Mouse (Mus musculus): ENCODE results near the gene Ttc23. TPM values are rescaled to one million over a fixed set of nuclear protein-coding genes. Genes with fewer than 3 reads are reported as not detected.

The Ttc23 gene
- polyA plus RNA-seq (2015; fragmentation: Illumina TruSeq; extraction: RNeasy Lipid Tissue Mini Kit (QIAGEN cat#74804); ENCODE audit: low read depth, low replicate concordance), result 4.3 TPM

GRCm38 (mm10) chr7:67647277-67647676, at the start of gene Ttc23:
Gene Ttc23 (plus strand): TSS chr7:67647410.

GRCm38 (mm10) chr7:67644833-67645680, 2.2 kb upstream of the Ttc23 start, which contains the start of gene Lrrc28:
Gene Lrrc28 (minus strand): TSS chr7:67645268.

GRCm38 (mm10) chr7:67759629-67759995, 112.4 kb downstream of the Ttc23 start, which contains the start of gene Synm:
Gene Synm (minus strand): TSS chr7:67759742.

Other genes starting within 250 kb of the Ttc23 start
- gene Lrrc28, start 2.1 kb upstream of the Ttc23 start, polyA plus RNA-seq (2015; fragmentation: Illumina TruSeq; extraction: RNeasy Lipid Tissue Mini Kit (QIAGEN cat#74804); ENCODE audit: low read depth, low replicate concordance), result 24.2 TPM
- gene Synm, start 112.3 kb downstream of the Ttc23 start, polyA plus RNA-seq (2015; fragmentation: Illumina TruSeq; extraction: RNeasy Lipid Tissue Mini Kit (QIAGEN cat#74804); ENCODE audit: low read depth, low replicate concordance), result 13.6 TPM

All from brain, adult 10 weeks (tissue).